Mouse (Mus musculus) liver, adult (tissue): ENCODE measurements around the gene Plxna2.

ENCODE experiments used
- GATA4 ChIP-seq: IDR thresholded peaks from 2 replicates; pipeline ENCODE4 v1.6.1; 2014; ENCODE audit warnings: mild to moderate bottlenecking, low read length; ENCODE audit not compliant: insufficient replicate concordance

Plxna2 gene

GRCm38 (mm10) chr1:194635411-194635810 lies 17.4 kb downstream of the Plxna2 start:
- peak; percentile 47; the same call in 1 of the 2 replicates for TF ChIP-seq GATA4

GRCm38 (mm10) chr1:194635942-194636341 lies 17.9 kb downstream of the Plxna2 start:
- peak; percentile 60; the same call in 1 of the 2 replicates for TF ChIP-seq GATA4

- TF ChIP-seq GATA4 = no peak
Observed at GRCm38 (mm10) chr1:194637391-194638304, 19.6 kb downstream of the Plxna2 start.

DNA sequence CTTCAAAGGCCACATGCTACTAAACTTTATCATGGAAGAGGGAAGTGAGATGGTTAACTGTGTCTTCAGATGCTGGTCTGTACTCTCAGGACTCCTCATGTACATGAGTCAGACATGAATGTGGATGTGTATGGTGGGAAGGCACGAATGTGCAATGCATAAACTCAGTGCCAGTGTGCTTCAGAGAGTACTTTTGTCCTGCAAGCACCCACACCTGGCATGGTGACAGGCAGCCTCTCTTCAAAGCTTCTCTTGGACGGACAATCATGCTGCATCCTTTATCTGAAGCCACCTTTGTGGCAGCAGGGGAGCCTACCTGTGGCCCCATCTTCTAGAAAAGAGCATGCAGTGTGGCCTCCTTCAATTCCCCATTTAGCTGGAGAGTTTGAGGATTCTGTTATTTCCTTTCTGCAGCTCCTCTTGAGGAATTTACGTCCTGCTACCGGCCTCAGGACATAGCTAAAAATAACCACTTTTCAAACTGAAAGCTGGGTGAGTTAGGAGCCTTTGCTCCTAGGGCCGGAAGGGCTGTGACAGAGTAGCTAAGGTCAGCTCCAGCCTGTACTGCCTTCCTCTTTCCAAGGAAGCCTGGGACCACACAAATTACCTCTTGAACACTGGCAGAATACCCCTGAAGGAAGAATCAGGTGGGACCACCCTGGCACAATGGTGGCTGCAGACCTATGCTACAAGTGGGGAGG lies 23.7 kb downstream of the Plxna2 start:
- TF ChIP-seq GATA4 = no peak; the same call in 1 of the 2 replicates

DNA sequence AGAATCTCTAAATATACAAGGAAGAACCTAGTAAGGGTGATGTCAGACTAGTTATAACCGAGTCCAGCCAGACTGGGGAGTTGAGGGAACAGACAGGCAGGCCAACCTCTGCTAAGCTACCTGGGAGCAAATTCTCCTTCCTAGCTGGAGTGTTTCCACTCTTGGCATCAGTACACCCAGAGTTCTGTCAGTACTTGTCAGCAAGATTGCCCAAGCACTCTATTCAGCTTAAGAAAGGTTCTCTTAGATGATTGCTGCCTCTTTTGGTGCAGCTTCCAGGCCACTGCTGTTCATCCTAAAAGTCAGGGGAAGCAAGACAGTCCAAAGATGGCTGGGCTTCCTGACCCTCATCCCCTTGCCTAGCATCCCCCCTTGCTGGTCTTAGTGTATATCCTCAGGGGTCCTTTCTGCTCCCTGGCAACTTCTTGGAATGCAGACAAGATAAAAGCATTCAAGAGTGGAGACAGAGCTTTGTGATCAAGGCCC lies 24.3 kb downstream of the Plxna2 start:
- TF ChIP-seq GATA4 = no peak

- TF ChIP-seq GATA4 = no peak
Observed at GRCm38 (mm10) chr1:194643930-194644329, 25.9 kb downstream of the Plxna2 start.

GRCm38 (mm10) chr1:194645898-194646297 lies 27.9 kb downstream of the Plxna2 start:
- peak; percentile 22; the same call in 1 of the 2 replicates for TF ChIP-seq GATA4

GRCm38 (mm10) chr1:194650076-194650475 lies 32.1 kb downstream of the Plxna2 start:
- TF ChIP-seq GATA4 = no peak

- no peak for TF ChIP-seq GATA4
Observed at GRCm38 (mm10) chr1:194650566-194650965, 32.5 kb downstream of the Plxna2 start.

- TF ChIP-seq GATA4 = peak; percentile 47; the same call in 1 of the 2 replicates
Observed at GRCm38 (mm10) chr1:194651987-194652386, 34.0 kb downstream of the Plxna2 start.

DNA sequence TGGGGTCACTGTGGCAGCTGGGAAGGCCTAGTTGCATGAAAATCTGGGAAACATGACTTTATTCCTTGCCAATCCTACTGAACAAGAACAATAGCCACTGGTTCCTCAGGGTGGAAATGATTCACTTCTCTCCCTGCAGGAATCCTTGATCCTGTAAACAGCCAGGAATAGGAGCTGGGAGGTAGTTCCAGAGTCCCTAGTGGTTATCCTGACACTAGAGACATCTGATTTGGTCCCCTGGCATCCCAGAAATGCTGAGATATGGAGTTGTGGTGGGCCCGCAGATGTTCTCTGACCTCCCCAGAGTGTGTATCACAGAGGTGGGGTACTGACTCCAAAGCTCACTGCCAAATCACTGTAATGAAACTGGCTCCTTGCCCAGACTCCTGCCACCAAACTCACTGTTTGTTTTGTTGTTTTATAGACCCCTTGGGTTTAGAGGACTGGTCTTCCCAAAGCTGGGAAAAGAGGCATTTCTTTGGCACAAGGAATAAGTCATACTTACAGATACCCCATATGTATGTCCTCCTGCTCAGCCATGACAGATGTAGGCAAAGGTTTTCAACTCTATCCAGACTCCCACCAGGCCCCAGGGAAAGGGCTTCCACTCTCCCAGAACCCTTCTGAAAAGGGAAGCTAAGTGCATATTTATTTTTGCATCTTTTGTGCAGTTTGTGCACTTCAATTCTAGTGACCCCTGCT lies 40.6 kb downstream of the Plxna2 start:
- no peak for TF ChIP-seq GATA4

GRCm38 (mm10) chr1:194660426-194661119 lies 42.6 kb downstream of the Plxna2 start:
- TF ChIP-seq GATA4 = peak; percentile 96

DNA sequence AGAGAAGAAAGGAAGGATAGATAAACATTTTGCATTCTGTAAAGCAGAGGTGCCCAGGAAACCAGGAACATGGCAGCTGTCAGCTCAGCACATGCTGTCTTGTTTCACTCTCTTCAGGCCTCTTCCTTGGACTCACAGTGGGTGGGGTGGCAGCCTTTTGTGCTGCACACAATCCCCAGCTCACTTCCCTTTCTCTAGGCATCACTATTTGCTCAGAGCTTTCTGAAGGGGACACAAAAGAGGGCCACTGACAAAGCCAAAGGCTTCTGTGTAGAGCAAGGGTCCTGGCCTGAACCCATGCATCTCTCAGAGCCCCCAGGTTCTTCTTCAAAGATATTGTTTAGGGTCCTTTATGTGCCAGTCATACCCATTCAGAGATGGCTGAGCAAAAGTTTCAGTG lies 45.0 kb downstream of the Plxna2 start:
- TF ChIP-seq GATA4 = no peak

GRCm38 (mm10) chr1:194665715-194666114 lies 47.7 kb downstream of the Plxna2 start:
- no peak for TF ChIP-seq GATA4
